Mouse (Mus musculus) gastrocnemius, postnatal 4 days (tissue): ENCODE data around the gene Ticrr. TPM values are rescaled to one million over a fixed set of nuclear protein-coding genes. Genes with fewer than 3 reads are reported as not detected.

Source experiments
- DNase-seq, 2 experiments: peaks; one replicate each; pipeline ENCODE4 v3.0.0; 2021 to 2022; ENCODE audit warnings: low spot score in 2 of 2, mixed read lengths in 2 of 2
- total RNA-seq, 2 experiments: library from RNA; stranded (reverse); gene quantifications; 2 replicates each; pipeline ENCODE4 v1.2.3; 2021

Gene Ticrr
- total RNA-seq, 2 experiments from 2014 or later = 4.7 to 5.0 TPM

GRCm38 (mm10) chr7:79679186-79679585 lies 19.2 kb downstream of the Ticrr start:
- no peak for DNase-seq

- no peak for DNase-seq
Observed at GRCm38 (mm10) chr7:79680231-79680630, 20.2 kb downstream of the Ticrr start.

- no peak for DNase-seq
Observed at GRCm38 (mm10) chr7:79696495-79696894, 36.5 kb downstream of the Ticrr start.

GRCm38 (mm10) chr7:79702755-79703154 lies 42.8 kb downstream of the Ticrr start:
- no peak for DNase-seq

GRCm38 (mm10) chr7:79705210-79705609 lies 45.2 kb downstream of the Ticrr start:
- no peak for DNase-seq

- no peak for DNase-seq
Observed at GRCm38 (mm10) chr7:79710130-79710607, 50.2 kb downstream of the Ticrr start.

- DNase-seq = no peak
Observed at GRCm38 (mm10) chr7:79710831-79711230, 50.8 kb downstream of the Ticrr start.

- DNase-seq = peak; percentile 84
Observed at GRCm38 (mm10) chr7:79715187-79715981, 55.4 kb downstream of the Ticrr start, which contains the start of gene Kif7. Gene Kif7 (minus strand): TSS chr7:79715720.

GRCm38 (mm10) chr7:79721386-79721977 lies 61.5 kb downstream of the Ticrr start:
- DNase-seq = peak in 1 of 2 experiments; percentile 63

GRCm38 (mm10) chr7:79727091-79727490 lies 67.1 kb downstream of the Ticrr start:
- peak in 1 of 2 experiments; percentile 59 for DNase-seq

- peak in 1 of 2 experiments; percentile 50 for DNase-seq
Observed at GRCm38 (mm10) chr7:79728219-79728618, 68.2 kb downstream of the Ticrr start.

GRCm38 (mm10) chr7:79729169-79729568 lies 69.2 kb downstream of the Ticrr start:
- peak; percentile 60 to 62 for DNase-seq

- no peak for DNase-seq
Observed at GRCm38 (mm10) chr7:79729743-79730370, 69.9 kb downstream of the Ticrr start.

- DNase-seq = no peak
Observed at GRCm38 (mm10) chr7:79731438-79731837, 71.4 kb downstream of the Ticrr start.

- DNase-seq = no peak
Observed at GRCm38 (mm10) chr7:79732622-79733021, 72.6 kb downstream of the Ticrr start, which contains the start of gene Plin1. Gene Plin1 (minus strand): TSS chr7:79732903.

GRCm38 (mm10) chr7:79734563-79734962 lies 74.6 kb downstream of the Ticrr start:
- no peak for DNase-seq

- DNase-seq = no peak
Observed at GRCm38 (mm10) chr7:79736511-79736910, 76.5 kb downstream of the Ticrr start.

GRCm38 (mm10) chr7:79738913-79739312 lies 78.9 kb downstream of the Ticrr start:
- DNase-seq = no peak

GRCm38 (mm10) chr7:79740279-79740678 lies 80.3 kb downstream of the Ticrr start:
- no peak for DNase-seq

- DNase-seq = no peak
Observed at GRCm38 (mm10) chr7:79742277-79742658, 82.3 kb downstream of the Ticrr start.

GRCm38 (mm10) chr7:79742659-79743536 lies 82.9 kb downstream of the Ticrr start, which contains the start of the genes Pex11a and Wdr93:
Gene Pex11a (minus strand): TSS chr7:79743131.
Gene Wdr93 (plus strand): TSS chr7:79743163.
- peak; percentile 38 to 58 for DNase-seq
